Mouse (Mus musculus): ENCODE measurements around the gene Scamp1.

The Scamp1 gene

GRCm38 (mm10) chr13:94177148-94177547, 108.5 kb downstream of the Scamp1 start:
- DNase-seq (ENCODE audit: low spot score), result no peak

- no peak for DNase-seq (ENCODE audit: low spot score)
Measured at GRCm38 (mm10) chr13:94175379-94176050, 110.1 kb downstream of the Scamp1 start.

GRCm38 (mm10) chr13:94174577-94175279, 110.9 kb downstream of the Scamp1 start:
- no peak for DNase-seq (ENCODE audit: low spot score)

- DNase-seq (ENCODE audit: low spot score), result no peak
Measured at GRCm38 (mm10) chr13:94173633-94174576, 111.8 kb downstream of the Scamp1 start.

GRCm38 (mm10) chr13:94172533-94173310, 112.9 kb downstream of the Scamp1 start:
- DNase-seq (ENCODE audit: low spot score), result no peak

- no peak for DNase-seq (ENCODE audit: low spot score)
Measured at GRCm38 (mm10) chr13:94171612-94172011, 114.0 kb downstream of the Scamp1 start.

DNA sequence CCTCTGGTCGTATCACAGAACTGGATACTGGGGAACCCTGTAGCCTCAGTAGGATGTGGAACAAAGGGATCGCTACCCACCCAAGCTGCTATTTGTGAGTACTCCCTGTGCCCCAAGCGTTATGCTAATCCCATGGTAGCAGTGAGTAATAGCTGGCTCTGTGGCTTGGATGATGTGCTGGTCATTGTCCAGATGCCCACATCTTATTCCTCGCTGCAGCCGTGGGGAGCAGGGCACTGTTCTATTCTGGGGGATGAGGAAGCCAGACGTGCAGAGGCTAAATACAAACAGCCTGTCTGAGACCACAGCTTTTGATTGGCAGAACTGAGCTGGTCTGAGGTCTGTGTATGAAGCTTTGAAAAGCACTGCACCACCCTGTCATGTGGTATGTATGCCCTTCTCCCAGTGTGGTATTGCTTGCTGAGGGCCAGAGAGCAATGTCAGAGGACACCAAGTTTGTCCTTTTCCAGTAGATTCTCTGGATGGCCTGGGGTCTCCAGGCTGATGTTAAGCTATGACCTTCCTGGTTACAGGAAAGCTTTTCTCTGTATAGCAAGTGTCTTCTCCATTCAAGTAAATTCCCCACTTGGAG, 116.2 kb downstream of the Scamp1 start:
- no peak for DNase-seq (ENCODE audit: low spot score)

GRCm38 (mm10) chr13:94168319-94168718, 117.3 kb downstream of the Scamp1 start:
- no peak for DNase-seq (ENCODE audit: low spot score)

DNA sequence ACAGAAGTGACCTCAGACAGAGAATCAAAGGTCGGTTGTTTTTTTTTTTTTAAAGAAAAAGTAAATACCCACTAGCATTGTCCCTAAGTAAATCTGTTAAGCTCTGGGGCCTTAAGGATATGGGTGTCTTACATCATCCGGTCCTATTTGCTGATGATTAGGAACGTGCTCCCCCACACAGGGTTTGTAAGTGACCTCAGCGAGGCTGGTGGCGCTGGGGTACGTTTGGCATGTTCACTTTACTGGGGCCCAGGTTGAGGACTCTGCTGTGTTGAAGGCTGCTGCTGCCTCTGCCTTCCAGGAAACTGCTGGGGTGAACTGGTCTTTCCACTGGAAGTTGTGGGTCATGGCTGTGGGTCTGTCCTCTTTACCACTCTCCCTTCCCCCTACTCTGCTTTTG, 121.2 kb downstream of the Scamp1 start:
- no peak for DNase-seq (ENCODE audit: low spot score)

DNA sequence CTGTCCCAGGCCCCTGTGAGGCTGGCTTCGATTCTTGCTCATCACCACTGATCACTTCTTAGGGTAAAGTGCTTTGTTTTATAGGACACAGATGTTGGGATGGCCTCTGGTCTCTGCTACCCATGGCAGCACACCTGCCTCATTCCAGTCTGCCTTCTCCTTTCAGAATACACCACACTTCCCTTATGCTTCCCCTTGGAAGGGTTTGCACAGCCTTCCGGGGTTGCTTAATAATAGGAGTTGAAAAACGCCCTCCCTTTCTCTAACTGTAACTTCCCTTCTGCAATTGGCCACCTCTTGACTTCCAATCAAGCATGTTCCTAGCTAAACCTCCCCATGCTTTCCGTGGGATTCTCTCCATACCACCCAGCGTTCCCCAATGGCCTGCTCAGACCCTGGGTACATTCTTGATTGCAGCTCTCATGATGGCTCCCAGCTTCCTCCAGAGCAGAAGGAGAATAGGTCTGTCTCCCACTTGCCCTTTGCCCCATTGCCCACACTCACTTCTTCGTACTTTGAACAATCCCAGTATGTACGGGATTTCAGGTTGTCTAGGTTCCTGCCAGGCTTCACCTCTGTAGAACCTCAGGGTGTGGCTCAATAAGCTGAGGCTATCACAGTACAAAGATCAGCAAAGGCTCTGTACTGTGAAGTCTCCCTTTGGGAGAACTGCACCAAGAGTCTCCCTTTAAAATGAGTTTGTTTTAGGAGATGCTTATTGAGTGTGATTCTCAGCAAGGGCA, 126.0 kb downstream of the Scamp1 start:
- DNase-seq (ENCODE audit: low spot score), result no peak

DNA sequence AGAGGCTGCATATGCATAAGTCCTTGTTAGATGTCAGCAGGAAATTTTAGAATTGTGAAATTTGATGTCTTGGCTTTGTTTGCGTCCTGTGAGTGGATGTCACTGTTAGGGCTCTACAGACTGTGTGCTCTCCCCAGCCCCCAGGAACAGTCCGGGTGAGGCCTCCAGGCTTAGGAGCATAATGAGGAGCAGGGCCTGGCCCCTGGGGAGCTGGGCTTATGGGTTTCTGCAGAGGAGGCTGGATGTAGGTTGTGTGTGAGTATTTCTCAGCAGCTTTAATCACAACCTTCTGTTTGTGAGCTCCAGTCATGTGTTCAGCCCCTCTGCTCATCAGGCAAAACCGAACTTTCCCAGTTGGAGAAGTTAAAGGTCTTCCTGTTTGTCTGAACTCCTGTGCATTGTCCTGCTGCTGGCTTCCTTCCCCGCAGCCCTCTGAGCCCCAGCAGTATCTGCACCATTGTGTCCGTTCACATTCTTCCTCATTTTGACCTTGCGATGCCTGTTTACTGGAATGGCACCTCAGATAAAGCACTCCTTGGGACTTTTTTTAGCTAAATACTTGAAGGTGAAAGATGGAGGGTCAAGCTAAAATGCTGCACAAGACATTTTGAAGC, 126.7 kb downstream of the Scamp1 start:
- DNase-seq (ENCODE audit: low spot score), result no peak

DNA sequence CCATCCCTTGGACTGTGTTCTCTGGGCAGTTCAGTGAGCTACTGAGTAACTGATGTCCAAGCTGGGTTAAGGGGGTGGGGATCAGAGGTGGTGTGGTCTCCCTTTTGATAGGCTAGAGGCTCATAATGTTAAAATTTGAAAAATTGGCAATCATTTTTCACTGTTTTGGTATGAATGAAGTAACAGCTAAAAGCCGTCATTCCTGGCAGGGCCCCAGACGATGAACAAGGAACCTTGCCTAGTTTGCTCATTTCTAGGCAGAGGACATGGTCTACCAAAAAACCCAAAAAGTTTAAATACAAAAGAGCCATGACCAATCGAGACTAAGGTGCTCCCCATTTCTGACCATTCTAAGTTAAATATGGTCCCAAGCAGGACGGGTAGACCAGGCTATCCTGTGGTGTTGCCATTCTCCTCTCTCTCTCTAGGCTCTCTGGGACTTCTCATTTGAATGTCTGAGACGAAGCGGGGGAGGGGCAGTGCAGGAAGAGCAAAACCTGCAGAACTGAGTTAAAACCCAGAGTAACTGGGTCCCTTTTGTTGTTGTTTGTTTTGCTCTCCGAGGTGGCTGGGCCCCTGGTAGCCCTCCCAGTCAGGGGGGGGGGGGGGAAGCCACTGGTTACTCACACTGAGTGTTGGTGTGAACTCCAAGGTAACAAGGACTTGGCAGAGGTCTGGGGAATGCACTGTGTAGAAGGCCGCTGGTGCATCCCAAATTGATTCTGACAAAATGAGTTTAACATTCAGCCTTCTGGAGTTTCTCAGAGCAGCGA, 129.8 kb downstream of the Scamp1 start:
- DNase-seq (ENCODE audit: low spot score), result no peak

- DNase-seq (ENCODE audit: low spot score), result no peak
Measured at GRCm38 (mm10) chr13:94154512-94155296, 131.0 kb downstream of the Scamp1 start.

DNA sequence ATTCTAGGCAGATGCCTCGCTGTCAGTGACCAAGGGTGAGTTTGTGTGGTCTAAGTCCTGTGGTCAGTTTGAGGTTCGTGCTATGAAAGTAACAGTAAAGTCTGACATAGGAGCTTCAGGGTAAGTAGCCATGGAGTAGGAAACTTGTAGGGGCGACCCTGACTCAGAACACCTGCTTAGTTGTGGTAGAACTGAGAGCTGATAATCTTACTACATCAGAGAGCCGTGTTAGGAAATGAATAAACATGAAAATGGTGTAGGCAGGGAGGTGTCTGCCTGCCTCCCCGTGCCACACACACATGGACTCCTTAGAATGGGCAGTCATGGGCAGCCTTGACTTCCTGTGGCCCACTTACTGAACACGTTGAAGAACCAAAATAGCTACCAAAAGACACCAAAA, 132.0 kb downstream of the Scamp1 start:
- DNase-seq (ENCODE audit: low spot score), result no peak

DNA sequence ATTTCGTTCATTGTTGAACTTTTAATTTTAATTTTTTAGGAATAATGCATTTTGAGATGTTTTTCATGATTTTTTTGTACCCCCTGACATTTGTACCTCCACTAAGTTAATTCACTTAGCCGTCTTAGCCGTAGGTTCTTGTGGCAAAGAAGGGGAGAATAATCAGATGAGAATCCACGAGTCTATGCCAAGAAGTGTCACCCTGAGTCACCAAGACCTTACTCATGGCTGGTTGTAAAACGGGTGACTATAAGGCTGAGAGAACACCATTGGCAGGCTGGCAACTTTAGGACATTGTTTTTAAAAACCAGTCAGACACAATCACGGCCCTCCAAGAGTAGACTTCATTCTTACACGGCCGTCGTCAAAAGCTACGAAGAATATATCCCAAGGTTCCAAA, 132.8 kb downstream of the Scamp1 start:
- DNase-seq (ENCODE audit: low spot score), result no peak

All from layer of hippocampus, adult 9-10 months (tissue).